Mouse (Mus musculus) 416B (cell line): ENCODE measurements around the gene Gstt4.
A peak's percentile ranks its signal among the peaks of the same experiment; 100 is the strongest.
"Not testable (repeated sequence)": the region's sequence is repeated elsewhere in the genome, so short reads cannot be mapped to it uniquely, and the experiment has no call there.

ENCODE experiments used
- DNase-seq: peaks from one replicate; pipeline ENCODE4 v3.0.0; 2011; ENCODE audit warnings: low read depth

Gstt4 gene

DNA sequence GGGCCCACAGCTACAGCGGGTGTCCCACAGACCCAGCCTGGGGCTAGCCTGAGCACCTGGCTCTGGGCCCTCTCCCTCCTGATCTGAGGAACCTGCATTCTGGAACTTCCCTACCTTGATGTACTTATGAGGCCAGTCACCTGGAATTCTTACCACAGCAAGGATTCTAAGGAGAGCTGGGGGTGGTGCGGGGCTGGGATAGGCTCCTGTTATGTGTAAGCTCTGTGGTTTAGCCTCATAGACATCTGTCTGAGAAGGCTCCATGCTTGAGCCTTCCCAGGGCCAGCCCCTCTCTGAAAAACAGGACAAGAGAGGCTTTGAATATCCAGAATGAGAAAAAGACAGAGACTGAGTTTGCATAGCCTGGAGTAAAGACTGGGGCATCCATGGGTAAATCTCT lies at the start of gene Gstt4:
Gene Gstt4 (minus strand): TSS at position 101 of the 400 bp plus-strand sequence.
- no peak for DNase-seq

DNA sequence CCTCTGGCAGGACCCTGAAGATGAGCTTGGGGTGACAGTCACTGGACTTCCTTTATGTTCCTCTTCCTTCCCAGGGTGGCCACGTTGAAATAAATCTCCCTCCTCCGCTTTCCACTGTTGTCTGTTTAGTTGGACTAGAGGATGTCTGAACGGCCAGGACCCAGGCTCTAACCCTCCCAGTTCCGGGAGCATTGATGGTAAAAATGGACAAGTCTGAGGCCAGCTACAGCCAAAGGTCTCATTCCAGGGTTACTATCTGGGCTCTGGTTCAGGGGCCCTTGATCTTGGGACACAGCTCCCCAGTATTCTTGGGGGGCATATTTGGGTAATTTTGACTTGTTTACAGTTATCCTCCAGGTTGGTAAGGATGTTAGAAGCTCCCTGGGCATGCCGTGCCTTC lies 39.2 kb upstream of the Gstt4 start:
- no peak for DNase-seq

DNA sequence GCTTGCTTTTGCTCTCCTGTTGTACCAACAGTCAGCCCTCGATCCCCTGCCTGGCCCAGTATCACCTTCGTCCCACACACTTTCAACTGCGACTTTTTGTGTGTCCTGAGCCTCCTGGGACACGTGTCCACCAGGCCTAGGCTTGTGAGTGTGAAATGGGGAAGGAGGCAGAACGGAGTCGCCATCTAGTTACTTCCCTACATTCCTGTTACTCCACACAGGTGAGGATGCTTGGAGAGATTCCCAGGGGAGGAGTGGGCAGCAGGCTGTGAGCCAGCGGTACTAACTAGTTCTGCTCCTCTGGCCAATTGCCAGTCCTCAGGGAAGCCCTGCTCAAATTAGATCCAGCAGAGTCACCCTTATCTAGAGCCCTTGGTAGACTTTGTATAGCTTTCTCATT lies 38.4 kb upstream of the Gstt4 start:
- no peak for DNase-seq

DNA sequence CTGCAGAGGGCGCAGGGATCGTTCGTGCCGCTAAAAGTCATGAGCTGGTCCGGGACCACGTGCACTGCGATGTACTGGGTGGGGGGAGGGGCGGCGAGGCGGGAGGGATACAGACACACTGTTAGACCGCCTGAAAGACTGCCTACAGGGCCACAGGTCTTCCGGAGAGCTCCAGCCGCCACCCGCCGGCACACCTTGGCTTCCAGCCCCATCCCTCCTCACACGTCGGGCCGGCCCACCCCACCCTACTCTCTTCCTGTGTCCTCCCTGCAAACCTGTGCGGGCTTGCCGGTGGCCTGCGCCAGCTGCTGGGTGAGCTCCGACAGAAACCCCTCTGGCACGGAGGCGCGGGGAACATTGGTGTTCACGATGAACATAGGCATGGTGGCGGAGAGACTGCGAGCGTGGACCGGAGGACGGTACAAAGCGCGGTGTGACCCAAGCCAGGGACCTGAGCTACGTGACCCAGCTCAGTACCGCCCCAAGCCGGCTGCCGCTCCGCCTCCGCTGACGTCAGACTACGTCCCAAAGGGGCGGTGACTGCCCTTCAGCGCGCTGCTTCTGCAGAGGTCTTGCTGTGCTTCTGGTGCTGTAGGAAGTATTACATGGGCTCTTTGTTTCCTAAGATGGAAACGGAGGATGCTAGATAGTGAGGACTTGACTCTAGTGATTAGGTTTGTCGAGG lies 37.6 kb upstream of the Gstt4 start, which contains the start of gene Mif:
Gene Mif (minus strand): TSS at position 455 of the 685 bp plus-strand sequence.
- peak; percentile 95 for DNase-seq

DNA sequence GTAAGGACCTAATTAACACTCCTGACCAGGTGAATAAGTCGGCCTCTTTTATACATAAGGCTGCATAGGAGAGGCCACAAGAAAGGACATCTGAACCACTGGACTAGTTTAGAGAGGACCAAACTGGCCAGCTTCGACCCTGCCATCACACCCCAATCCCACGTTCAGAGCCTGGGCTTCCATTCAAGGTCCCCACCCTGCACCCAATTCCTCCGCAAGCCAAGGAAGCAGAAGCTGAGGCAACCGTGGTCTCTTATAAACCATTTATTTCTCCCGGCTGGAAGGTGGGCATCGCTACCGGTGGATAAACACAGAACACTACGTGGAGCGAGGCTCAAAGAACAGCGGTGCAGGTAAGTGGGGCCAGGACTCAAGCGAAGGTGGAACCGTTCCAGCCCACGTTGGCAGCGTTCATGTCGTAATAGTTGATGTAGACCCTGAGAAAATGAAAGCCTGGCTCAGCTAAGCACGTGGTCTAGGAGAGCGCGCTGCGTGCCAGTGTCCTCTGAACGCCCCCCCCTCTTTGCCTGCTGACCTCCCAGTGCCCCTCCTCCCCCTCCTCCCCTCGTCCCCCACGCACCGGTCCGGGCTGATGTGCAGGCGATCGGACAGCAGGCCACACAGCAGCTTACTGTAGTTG lies 36.9 kb upstream of the Gstt4 start:
- peak; percentile 75 for DNase-seq

DNA sequence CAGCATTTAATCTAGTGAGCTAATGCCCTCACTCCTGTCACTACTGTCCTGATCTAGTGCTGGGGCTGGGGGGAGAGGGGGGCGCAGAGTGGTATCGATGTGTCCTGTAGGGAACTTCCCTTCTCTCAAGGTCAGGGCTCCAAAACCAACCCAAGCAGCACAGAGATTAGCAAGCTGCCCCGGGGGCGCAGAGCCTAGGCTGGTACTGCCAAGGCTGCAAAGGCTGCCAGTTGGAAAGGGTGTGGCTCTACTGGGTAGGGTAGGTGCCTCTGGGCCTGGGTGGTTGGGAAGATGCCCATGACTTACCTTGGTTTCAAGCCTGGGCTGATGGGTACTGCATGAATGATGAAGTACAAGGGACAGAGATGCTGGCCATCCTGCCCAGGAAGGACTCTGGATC lies 35.3 kb upstream of the Gstt4 start:
- no peak for DNase-seq

DNA sequence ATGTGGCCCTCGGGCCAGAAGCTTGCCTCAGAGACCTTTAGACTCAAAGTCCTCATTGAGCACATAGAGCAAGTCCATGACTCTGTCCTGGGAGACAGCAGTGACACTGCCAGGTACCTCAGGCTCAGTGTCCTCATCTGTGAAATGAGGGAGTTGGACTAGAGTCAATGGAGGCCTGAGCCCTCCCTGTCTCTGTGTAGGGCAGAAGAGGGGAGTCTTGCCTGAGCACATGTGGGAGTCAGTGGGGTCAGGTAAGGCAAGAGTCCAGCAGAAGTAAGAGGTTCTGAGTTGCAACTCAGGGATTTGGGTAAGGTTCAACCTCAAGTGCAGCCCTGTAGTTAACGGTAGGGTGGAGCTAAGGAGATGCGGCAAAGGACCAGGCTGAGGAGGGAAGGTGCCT lies 34.6 kb upstream of the Gstt4 start:
- DNase-seq: no peak

DNA sequence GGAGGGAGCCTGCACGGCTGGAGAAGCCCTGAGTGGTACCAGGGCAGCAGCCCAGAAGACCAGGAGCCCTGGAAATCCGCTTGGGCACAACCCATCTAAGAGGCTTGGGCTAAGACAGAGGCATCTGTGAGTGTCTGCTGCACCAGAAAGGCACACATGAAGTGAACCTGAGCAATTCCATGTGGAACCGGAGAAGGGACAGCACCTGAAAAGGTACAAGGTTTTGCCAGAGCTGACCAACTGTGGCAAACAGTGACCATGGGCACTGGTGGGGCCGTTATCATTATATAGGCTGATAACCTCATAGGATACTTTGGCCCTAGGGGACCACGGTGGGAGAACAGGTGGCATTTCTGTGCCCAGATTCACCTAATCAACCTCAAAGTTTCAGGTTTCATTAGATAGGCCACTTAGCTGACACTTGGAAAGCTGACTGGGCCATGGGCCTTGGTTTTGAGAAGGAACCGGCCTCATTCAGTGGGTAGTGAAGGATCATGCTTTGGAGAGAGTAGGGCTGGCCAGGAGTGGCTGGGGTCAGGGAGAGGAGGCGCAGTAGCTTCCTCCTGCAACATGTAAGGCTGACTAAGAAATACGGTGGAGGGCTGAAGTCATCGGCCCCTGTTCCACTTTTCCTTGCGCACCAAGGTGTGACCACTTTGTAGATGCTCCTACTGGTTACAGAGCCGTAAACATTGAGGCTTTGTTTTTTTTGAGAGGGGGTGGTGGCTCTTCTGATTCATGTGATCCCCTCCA lies 34.0 kb upstream of the Gstt4 start:
- no peak for DNase-seq

DNA sequence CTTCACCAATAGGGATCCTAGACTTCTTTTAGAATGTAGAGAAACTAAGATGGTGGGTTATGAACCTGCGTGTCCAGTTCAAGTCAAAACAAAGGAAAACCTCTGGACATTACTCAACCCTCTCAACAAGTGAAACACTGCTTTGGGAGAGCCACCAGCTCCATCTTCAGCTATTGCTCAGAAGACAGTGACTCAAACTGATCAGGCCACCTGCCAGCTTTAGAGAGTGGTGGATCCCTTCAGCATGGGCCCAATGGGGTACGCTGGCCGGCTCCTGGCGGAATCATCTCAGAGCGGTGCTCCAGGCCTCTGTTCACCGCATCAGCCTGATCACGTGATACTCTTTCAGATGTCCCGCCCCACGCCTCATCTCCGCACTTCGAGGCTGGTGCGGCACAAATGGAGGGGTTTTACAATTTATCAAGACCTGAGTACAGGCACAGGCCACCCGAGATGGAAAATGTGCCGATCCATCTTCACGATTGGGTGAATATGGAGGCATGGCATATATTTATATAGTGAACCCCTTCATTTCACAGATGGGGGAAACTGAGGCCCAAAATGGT lies 33.2 kb upstream of the Gstt4 start:
- no peak for DNase-seq

DNA sequence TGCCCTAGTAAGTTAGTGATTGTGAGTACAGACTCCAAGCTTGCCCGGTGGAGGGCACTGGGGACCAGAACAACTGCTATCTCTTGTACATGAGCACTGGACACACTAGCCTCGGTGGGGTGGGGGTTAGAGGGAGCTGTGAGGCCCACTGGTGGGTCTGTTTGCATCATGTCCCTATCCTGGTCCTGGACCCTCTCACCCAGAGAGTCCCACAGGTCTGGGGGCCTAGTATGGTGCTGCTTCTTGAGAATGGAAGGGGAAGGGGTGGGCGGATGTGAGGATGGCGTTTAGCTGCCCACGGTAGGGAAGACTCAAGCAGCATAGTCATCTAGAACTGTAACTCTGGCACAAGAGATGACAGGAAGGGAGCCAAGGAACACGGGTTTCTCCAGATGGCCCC lies 32.4 kb upstream of the Gstt4 start:
- DNase-seq: no peak

DNA sequence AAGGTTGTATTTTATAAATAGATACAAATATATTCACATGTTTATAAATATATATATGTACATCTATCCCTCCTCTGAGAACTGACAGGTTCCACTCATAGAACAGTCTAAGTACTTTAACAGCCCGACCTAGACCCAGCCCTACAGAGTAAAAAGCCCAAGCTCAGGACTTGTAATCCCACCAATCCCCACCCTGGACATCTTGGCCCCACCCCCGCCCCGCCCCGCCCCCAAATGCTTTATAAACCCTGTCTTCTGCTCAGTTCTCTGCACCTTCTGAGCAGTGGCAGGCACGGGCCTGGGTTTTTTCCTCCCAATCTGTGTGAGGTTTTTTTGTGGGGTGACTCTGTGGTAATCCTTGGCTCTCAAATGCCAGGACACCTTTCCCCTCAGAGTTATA lies 31.8 kb upstream of the Gstt4 start:
- peak; percentile 32 for DNase-seq

DNA sequence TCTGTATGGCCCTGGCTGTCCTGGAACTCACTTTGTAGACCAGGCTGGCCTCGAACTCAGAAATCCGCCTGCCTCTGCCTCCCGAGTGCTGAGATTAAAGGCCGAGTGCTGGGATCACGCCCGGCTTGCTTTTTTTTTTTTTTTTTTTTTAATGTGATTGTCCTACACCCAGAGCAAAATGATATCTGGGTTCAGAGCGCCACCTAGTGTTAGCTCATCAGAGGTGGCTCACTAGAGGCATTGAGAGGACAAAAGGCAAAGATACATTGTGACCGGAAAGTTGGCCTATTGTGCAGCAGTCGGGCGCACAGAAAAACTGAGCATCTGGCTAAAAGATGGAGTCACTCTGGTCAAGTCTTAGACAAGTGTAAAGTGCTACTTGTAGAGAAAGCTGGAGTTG lies 31.1 kb upstream of the Gstt4 start:
- DNase-seq: peak; percentile 88

DNA sequence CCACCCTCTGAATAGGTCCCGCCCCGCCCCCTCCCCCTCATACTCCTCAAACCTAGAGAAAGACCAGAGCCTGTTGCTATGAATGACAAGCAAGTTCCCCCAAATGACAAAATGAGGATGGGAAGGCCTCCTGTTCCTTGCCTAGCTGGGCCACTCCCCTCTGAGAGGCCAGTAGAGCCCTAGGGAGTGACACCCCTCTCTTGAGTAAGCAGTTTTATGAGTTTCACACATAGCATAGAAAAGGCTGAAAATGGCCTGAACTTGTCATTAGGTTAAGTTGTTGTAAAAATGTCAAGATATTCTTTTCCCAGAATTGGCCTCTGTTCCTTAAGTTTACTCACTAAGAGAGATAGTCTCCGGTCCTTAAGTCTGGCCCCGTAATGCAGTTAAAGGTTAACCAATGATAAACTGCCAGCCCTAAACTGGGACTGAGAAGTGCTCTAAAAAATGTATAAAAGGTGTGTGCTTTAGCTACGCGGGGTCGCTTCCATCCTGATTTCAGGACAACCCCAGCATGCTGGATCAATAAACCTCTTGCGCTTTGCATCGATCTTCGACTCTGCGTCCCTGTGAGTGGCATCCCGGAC lies 30.3 kb upstream of the Gstt4 start:
- DNase-seq: no peak

DNA sequence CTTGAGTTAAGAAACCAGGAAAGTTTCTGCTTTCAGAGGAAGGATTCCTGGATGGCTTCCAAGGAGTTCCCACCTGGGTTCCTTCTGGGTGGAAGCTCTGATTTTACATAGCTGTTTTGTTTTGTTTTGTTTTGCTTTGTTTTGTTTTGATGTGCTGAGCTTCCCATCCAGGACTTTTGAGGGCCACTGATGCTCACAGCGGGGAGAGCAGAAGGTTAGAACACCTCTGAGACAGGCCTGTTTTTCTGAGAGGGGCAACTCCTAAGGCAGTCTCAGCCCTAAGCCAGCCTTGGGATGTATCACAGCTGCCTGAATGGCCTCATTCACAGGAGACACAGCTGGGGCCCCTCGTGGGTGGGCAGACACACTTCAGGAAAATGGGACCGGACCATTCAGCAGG lies 29.3 kb upstream of the Gstt4 start:
- no peak for DNase-seq

DNA sequence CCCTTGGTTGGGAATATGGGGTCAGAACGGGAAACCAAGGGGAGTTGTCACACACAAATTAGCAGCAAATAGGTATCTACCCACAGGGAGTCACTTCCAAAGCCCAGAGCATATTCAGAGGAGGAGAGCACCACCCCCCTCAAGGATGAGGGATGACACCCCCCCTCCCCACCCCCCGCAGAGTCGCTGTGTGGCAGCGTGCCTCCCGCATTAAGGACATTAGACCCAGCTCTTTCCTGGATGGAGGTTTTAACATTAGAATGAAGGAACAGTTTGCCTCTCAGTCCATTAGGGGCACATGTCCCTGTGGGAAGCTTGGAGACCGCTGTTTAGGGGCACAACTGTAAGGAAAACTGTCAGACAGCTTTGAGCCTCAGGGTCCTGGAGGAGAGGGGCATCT lies 28.7 kb upstream of the Gstt4 start:
- DNase-seq: no peak

DNA sequence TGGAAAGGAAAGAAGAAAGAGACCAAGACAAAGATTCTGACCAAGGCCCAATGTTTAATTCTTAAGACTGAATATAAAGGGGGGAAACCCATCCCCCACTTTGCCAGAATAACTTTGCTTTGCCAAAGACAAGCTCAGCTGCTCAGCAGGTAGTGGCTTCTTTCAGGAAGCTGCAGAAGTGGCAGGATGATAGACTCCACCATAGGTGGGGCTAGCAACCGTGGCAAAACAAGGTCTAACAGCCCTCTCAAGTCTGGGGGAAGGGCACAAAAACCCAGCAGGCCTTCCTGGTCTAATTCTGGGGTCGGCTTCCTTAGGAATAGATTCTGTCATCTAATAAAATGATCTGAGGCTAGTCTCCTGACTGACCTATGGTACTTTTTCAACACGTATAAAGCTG lies 26.0 kb upstream of the Gstt4 start:
- no peak for DNase-seq

DNA sequence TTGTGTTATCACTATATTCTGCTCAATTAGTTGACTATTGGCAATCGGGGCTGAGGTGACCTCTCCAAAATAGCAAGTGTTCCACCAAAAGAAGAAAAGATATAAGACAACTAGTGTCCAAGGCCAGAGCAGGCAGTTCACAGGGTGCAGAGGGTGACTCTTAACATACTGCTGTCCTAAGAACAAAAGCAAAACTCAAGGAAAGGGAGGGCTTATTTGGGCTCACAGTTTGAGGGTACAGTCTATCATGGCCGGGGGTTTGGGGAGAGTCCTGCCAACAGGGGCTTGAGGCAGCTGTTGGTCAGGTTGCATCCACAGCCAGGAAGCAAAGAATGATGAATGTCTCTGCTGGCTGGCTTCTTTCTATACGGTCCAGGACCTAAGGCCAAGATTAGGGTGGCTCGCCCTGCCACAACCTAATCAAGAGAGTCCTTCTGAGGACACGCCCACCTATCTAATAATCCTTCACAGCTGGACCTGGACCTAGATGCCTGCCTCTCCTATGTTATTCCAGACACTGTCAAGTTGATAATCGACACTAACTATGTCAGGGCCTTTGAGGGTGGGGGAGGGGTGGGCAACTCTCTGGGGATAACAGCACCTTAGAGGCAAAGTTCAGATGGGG lies 23.1 kb upstream of the Gstt4 start:
- DNase-seq: no peak

DNA sequence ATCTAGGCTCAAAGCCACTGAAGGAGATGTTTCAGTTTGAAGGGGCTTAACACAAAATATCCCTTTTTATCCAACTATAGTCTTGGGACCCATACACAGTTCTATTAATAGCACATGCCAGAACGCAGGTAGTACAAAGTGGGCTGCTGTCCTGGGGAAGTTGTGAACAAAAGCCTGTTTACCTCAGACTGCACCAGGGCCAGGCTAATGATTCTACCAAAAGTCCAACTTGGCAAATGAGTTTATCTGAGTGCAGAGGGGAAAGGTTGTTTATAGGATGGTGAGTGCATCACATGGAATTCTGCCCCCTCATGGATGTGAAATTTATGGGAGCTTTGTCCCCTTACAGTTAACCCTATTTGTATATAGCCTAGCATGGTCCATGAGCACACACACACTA lies 22.5 kb upstream of the Gstt4 start:
- DNase-seq: no peak

DNA sequence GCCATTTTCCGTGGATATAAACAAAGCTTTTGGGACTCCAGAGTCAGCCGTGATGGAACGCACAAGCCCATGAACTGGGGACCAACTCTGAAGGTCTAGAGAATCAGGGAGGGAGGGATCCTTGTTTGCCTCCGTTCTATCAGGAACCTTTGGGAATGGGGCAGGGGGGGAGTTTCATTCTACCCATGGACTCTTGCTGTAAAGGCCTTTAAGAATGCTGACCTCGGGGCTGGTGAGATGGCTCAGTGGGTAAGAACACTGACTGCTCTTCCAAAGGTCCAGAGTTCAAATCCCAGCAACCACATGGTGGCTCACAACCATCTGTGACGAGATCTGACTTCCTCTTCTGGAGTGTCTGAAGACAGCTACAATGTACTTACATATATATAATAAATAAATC lies 21.6 kb upstream of the Gstt4 start:
- DNase-seq: not testable (repeated sequence)

DNA sequence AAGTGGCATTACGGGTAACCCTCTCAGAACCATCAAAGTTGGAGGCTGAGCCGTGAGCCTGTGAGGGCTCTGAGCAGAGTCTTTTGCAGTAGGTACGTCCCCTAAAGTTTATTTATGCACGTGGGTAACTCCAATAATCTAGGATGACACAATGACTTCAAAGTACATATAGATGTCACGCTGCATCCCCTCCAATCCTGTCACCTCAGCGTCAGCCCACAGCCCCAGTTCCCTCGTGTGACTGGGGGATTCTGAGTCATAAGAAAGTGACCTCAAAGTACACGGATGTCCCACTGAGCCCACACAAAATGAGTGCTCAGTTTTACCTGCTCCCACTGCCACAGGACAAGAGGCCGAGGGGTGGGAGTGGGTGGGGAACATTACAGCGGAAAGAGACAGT lies 16.7 kb upstream of the Gstt4 start:
- DNase-seq: no peak

DNA sequence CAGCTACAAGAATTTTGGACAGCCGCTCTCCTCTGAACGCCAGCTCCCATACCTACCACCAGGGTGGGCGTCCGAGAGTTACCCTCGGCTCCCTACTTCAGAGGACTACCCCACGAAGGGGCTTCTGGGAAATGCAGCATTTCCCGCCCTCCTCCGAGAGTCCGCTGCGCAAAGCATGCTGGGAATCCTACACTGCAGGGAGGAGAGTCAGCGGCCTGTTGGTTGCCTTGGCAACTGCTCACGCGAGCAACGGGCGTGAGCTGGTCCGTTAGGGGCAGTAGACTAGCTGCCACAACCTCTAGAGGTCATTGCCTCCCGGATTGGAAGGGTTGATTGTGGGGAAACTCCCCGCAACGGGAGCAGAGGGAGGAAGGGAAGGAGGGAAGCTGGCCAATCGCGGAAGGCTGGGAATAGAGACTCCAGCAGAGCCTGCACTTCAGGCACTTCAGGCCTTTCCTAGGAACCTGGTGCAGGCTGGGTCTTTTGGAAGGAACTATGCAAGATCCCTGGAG lies 15.0 kb upstream of the Gstt4 start, which contains the start of gene Gstt2:
Gene Gstt2 (minus strand): TSS at position 177 of the 512 bp plus-strand sequence.
- no peak for DNase-seq
